Mouse (Mus musculus) midbrain, postnatal 0 days (tissue): Measurements from ENCODE around the gene Pcx. TPM values are rescaled to one million over a fixed set of nuclear protein-coding genes. Genes with fewer than 3 reads are reported as not detected.

ENCODE experiments used
- ATAC-seq: fragments of 200-750 bp; cut with Nextera tagmentation; 2 replicates; pipeline ENCODE4 v1.8.0; 2017; ENCODE audit warnings: moderate number of reproducible peaks, mild to moderate bottlenecking, moderate TSS enrichment, moderate library complexity; ENCODE audit not compliant: low FRiP score
- DNase-seq: peaks from one replicate; pipeline ENCODE4 v3.0.0-alpha.2; 2015; ENCODE audit warnings: low spot score
- H3K27ac ChIP-seq: fragments of 300-500 bp; sonication (generic); 2 replicates; pipeline ENCODE4 v1.5.1; 2014; ENCODE audit warnings: low read depth, mild to moderate bottlenecking, low read length, mixed read lengths
- H3K27me3 ChIP-seq: fragments of 300-500 bp; sonication (generic); 2 replicates; pipeline ENCODE4 v1.6.1; 2014; ENCODE audit warnings: low read length, control low read depth, mixed read lengths; ENCODE audit not compliant: insufficient read depth
- H3K36me3 ChIP-seq: fragments of 300-500 bp; sonication (generic); 2 replicates; pipeline ENCODE4 v1.6.1; 2014; ENCODE audit warnings: low read length, control low read depth, mixed read lengths; ENCODE audit not compliant: insufficient read depth
- H3K4me1 ChIP-seq: fragments of 300-500 bp; sonication (generic); 2 replicates; pipeline ENCODE4 v1.6.1; 2014; ENCODE audit warnings: mild to moderate bottlenecking, control low read depth, antibody characterized with exemption, low read length, mixed read lengths; ENCODE audit not compliant: insufficient read depth
- H3K4me2 ChIP-seq: fragments of 300-500 bp; sonication (generic); 2 replicates; pipeline ENCODE4 v1.6.1; 2014; ENCODE audit warnings: low read depth, mild to moderate bottlenecking, low read length, mixed read lengths; ENCODE audit not compliant: poor library complexity, severe bottlenecking
- H3K4me3 ChIP-seq: fragments of 300-500 bp; sonication (generic); 2 replicates; pipeline ENCODE4 v1.5.1; 2014; ENCODE audit warnings: low read depth, mild to moderate bottlenecking, low read length, moderate library complexity
- H3K9ac ChIP-seq: fragments of 300-500 bp; sonication (generic); replicated peaks from 2 replicates; pipeline ENCODE4 v1.6.1; 2014; ENCODE audit warnings: mild to moderate bottlenecking, low read length, moderate library complexity, mixed read lengths; ENCODE audit not compliant: poor library complexity, severe bottlenecking
- H3K9me3 ChIP-seq: fragments of 300-500 bp; sonication (generic); 2 replicates; pipeline ENCODE4 v1.6.1; 2016; ENCODE audit warnings: low read length, control low read depth
- CTCF ChIP-seq: IDR thresholded peaks from 2 replicates; pipeline ENCODE4 v1.5.1; 2016; ENCODE audit warnings: antibody characterized with exemption, mild to moderate bottlenecking
- WGBS: fragments of 180-500 bp; shearing (Covaris S2); extraction: QIAGEN DNeasy Blood & Tissue Kit; methylation state at CpG from one replicate; pipeline ENCODE4 v1.1.7; 2014; 5-methylcytosine and 5-hydroxymethylcytosine counted together
- polyA plus RNA-seq: library from polyadenylated mRNA; unstranded; fragments of >200 nt; fragmentation: Nextera tagmentation; extraction: Ambion mirVana; gene quantifications from 2 replicates; pipeline ENCODE4 v1.2.1, GENCODE M21; 2015
- total RNA-seq: library from RNA; depleted of rRNA; stranded (reverse); fragments of >200 nt; gene quantifications from 2 replicates; pipeline ENCODE4 v1.2.3, GENCODE M21; 2014

Pcx gene
- total and polyA plus RNA-seq, 2 experiments from 2014 or later, result 32.0 to 57.8 TPM

GRCm38 (mm10) chr19:4588430-4588829 is 78.2 kb downstream of the Pcx start:
- Histone ChIP-seq H3K27ac (no peak overlapping the region), H3K4me3 (no peak overlapping the region), H3K9me3 (no peaks in the 10 kb centered on the region), H3K9ac (no peak overlapping the region), H3K4me1 (no peaks in the 10 kb centered on the region), H3K36me3 (no peaks in the 10 kb centered on the region), H3K4me2 (no peak overlapping the region), H3K27me3 (no peaks in the 10 kb centered on the region)
- no peak for DNase-seq
- 73% methylated on average over 3 of the region's 3 CpGs for WGBS
- no peak for ATAC-seq
- no peak for TF ChIP-seq CTCF

- ATAC-seq, result no peak
- TF ChIP-seq CTCF, result peak; percentile 35
- no peak overlapping the region for H3K27ac ChIP-seq
- no peak for DNase-seq
- no peaks in the 10 kb centered on the region for H3K9me3 ChIP-seq
- 72% methylated on average over 1 of the region's 1 CpGs for WGBS
- H3K4me2 ChIP-seq, result no peak overlapping the region
- no peaks in the 10 kb centered on the region for H3K36me3 ChIP-seq
- H3K27me3 ChIP-seq, result no peaks in the 10 kb centered on the region
- no peak overlapping the region for H3K4me3 ChIP-seq
- H3K9ac ChIP-seq, result no peak overlapping the region
- no peaks in the 10 kb centered on the region for H3K4me1 ChIP-seq
Observed at GRCm38 (mm10) chr19:4589081-4589480, 78.8 kb downstream of the Pcx start.

GRCm38 (mm10) chr19:4590025-4590424 is 79.8 kb downstream of the Pcx start:
- TF ChIP-seq CTCF, result no peak
- H3K36me3 ChIP-seq, result no peaks in the 10 kb centered on the region
- H3K4me2 ChIP-seq, result no peak overlapping the region
- H3K27ac ChIP-seq, result no peak overlapping the region
- ATAC-seq, result no peak
- H3K27me3 ChIP-seq, result no peaks in the 10 kb centered on the region
- no peak overlapping the region for H3K4me3 ChIP-seq
- no peak overlapping the region for H3K9ac ChIP-seq
- no peaks in the 10 kb centered on the region for H3K4me1 ChIP-seq
- no peak for DNase-seq
- 91% methylated on average over 3 of the region's 3 CpGs for WGBS
- no peaks in the 10 kb centered on the region for H3K9me3 ChIP-seq

- DNase-seq (no peak), ATAC-seq (no peak)
- Histone ChIP-seq H3K9me3 (no peaks in the 10 kb centered on the region), H3K4me1 (no peaks in the 10 kb centered on the region), H3K36me3 (no peaks in the 10 kb centered on the region), H3K4me2 (no peak overlapping the region), H3K27me3 (no peaks in the 10 kb centered on the region), H3K9ac (no peak overlapping the region), H3K27ac (no peak overlapping the region), H3K4me3 (no peak overlapping the region)
- TF ChIP-seq CTCF, result no peak
- WGBS, result 59% methylated on average over 7 of the region's 7 CpGs
Observed at GRCm38 (mm10) chr19:4593792-4594522, 83.7 kb downstream of the Pcx start.

- H3K27me3 ChIP-seq, result no peaks in the 10 kb centered on the region
- no peak overlapping the region for H3K4me2 ChIP-seq
- H3K27ac ChIP-seq, result no peak overlapping the region
- no peaks in the 10 kb centered on the region for H3K36me3 ChIP-seq
- H3K9ac ChIP-seq, result no peak overlapping the region
- H3K4me1 ChIP-seq, result no peaks in the 10 kb centered on the region
- no peak for DNase-seq
- no peak overlapping the region for H3K4me3 ChIP-seq
- WGBS, result 79% methylated on average over 2 of the region's 2 CpGs
- TF ChIP-seq CTCF, result no peak
- no peak for ATAC-seq
- no peaks in the 10 kb centered on the region for H3K9me3 ChIP-seq
Observed at GRCm38 (mm10) chr19:4596071-4596470, 85.8 kb downstream of the Pcx start.

- H3K9me3 ChIP-seq, result no peaks in the 10 kb centered on the region
- ATAC-seq (no peak), DNase-seq (no peak)
- H3K4me3 ChIP-seq, result no peak overlapping the region
- no peak overlapping the region for H3K27ac ChIP-seq
- TF ChIP-seq CTCF, result no peak
- no peaks in the 10 kb centered on the region for H3K4me1 ChIP-seq
- WGBS, result 88% methylated on average over 20 of the region's 20 CpGs
- H3K27me3 ChIP-seq, result no peaks in the 10 kb centered on the region
- no peak overlapping the region for H3K9ac ChIP-seq
- H3K36me3 ChIP-seq, result no peaks in the 10 kb centered on the region; the same call in 1 of the 2 replicates
- H3K4me2 ChIP-seq, result no peak overlapping the region
Observed at GRCm38 (mm10) chr19:4602459-4602858, 92.2 kb downstream of the Pcx start.
